Mouse (Mus musculus) gastrocnemius, postnatal 4 days (tissue): ENCODE results near the gene Dnajc11. TPM values are rescaled to one million over a fixed set of nuclear protein-coding genes. Genes with fewer than 3 reads are reported as not detected.

ENCODE experiments used
- total RNA-seq, 2 experiments: library from RNA; stranded (reverse); gene quantifications; 2 replicates each; pipeline ENCODE4 v1.2.3; 2021

Dnajc11 gene
- total RNA-seq, 2 experiments from 2014 or later = 60.8 to 81.1 TPM

Other genes starting within 250 kb of the Dnajc11 start
- 100 to 1,000 TPM in 1 of 2 experiments, 10 to 100 TPM in 1; 87.9 to 105 TPM for gene Camta1, start 71.8 kb upstream of the Dnajc11 start, total RNA-seq
- 10 to 100 TPM; 45.3 to 48.9 TPM for gene Thap3, start 55.3 kb downstream of the Dnajc11 start, total RNA-seq
- 10 to 100 TPM; 13.9 to 16.1 TPM for gene Phf13, start 62.6 kb downstream of the Dnajc11 start, total RNA-seq
- gene Klhl21, start 75.1 kb downstream of the Dnajc11 start, total RNA-seq = 10 to 100 TPM; 37.2 to 38.9 TPM
- gene Zbtb48, start 94.0 kb downstream of the Dnajc11 start, total RNA-seq = 1 to 10 TPM; 5.5 to 5.7 TPM
- gene Tas1r1, start 104.9 kb downstream of the Dnajc11 start, total RNA-seq = 1 to 10 TPM; 3.0 to 3.5 TPM
- gene Nol9, start 105.6 kb downstream of the Dnajc11 start, total RNA-seq = 10 to 100 TPM; 13.2 to 15.1 TPM
- 10 to 100 TPM; 22.2 to 31.9 TPM for gene Plekhg5, start 138.8 kb downstream of the Dnajc11 start, total RNA-seq
- 1 to 10 TPM; 1.9 to 2.0 TPM for gene Tnfrsf25, start 182.2 kb downstream of the Dnajc11 start, total RNA-seq
- gene Espn, start 218.7 kb downstream of the Dnajc11 start, total RNA-seq = 1 to 10 TPM; 1.5 TPM
- gene Hes2, start 225.2 kb downstream of the Dnajc11 start, total RNA-seq = not detected
- gene Acot7, start 244.4 kb downstream of the Dnajc11 start, total RNA-seq = 10 to 100 TPM; 13.5 to 17.6 TPM